Mouse (Mus musculus) heart, postnatal 0 days (tissue): ENCODE results near the gene Irx4. TPM values are rescaled to one million over a fixed set of nuclear protein-coding genes. Genes with fewer than 3 reads are reported as not detected.
A peak's percentile ranks its signal among the peaks of the same experiment; 100 is the strongest.

Experiments
- ATAC-seq: fragments of 200-750 bp; cut with Nextera tagmentation; 2 replicates; pipeline ENCODE4 v1.8.0; 2017; ENCODE audit warnings: low read depth, moderate number of reproducible peaks, moderate library complexity; ENCODE audit not compliant: insufficient read depth
- DNase-seq: peaks from one replicate; pipeline ENCODE4 v3.0.0-alpha.2; 2016; ENCODE audit warnings: low spot score
- H3K27ac ChIP-seq: fragments of 300-500 bp; sonication (generic); 2 replicates; pipeline ENCODE4 v1.5.1; 2014; ENCODE audit warnings: low read depth, mild to moderate bottlenecking
- H3K27me3 ChIP-seq: fragments of 300-500 bp; sonication (generic); 2 replicates; pipeline ENCODE4 v1.6.1; 2014; ENCODE audit warnings: low read length, mixed read lengths; ENCODE audit not compliant: control insufficient read depth, insufficient read depth
- H3K36me3 ChIP-seq: fragments of 300-500 bp; sonication (generic); replicated peaks from 2 replicates; pipeline ENCODE4 v1.6.1; 2014; ENCODE audit warnings: low read length, mixed read lengths; ENCODE audit not compliant: control insufficient read depth, insufficient read depth
- H3K4me1 ChIP-seq: fragments of 300-500 bp; sonication (generic); 2 replicates; pipeline ENCODE4 v1.6.1; 2014; ENCODE audit warnings: antibody characterized with exemption; ENCODE audit not compliant: control insufficient read depth, insufficient read depth
- H3K4me2 ChIP-seq: fragments of 300-500 bp; sonication (generic); 2 replicates; pipeline ENCODE4 v1.6.1; 2014; ENCODE audit warnings: low read depth, mild to moderate bottlenecking, low read length, moderate library complexity
- H3K4me3 ChIP-seq: fragments of 300-500 bp; sonication (generic); 2 replicates; pipeline ENCODE4 v1.5.1; 2014; ENCODE audit warnings: low read depth, low read length
- H3K9ac ChIP-seq: fragments of 300-500 bp; sonication (generic); replicated peaks from 2 replicates; pipeline ENCODE4 v1.6.1; 2014; ENCODE audit warnings: low read depth, low read length, mixed read lengths
- H3K9me3 ChIP-seq: fragments of 300-500 bp; sonication (generic); replicated peaks from 2 replicates; pipeline ENCODE4 v1.6.1; 2016; ENCODE audit warnings: low read length; ENCODE audit not compliant: control insufficient read depth
- CTCF ChIP-seq: IDR thresholded peaks from 2 replicates; pipeline ENCODE4 v1.5.1; 2016; ENCODE audit warnings: antibody characterized with exemption, control low read depth, low read depth
- EP300 ChIP-seq: IDR thresholded peaks from 2 replicates; pipeline ENCODE4 v1.6.1; 2016; ENCODE audit warnings: antibody characterized with exemption, low read depth
- WGBS: fragments of 180-500 bp; shearing (Covaris S2); extraction: QIAGEN DNeasy Blood & Tissue Kit; methylation state at CpG from one replicate; pipeline ENCODE4 v1.1.7; 2014; 5-methylcytosine and 5-hydroxymethylcytosine counted together
- polyA plus RNA-seq: library from polyadenylated mRNA; unstranded; fragments of >200 nt; fragmentation: Nextera tagmentation; extraction: Ambion mirVana; gene quantifications from 2 replicates; pipeline ENCODE4 v1.2.1, GENCODE M21; 2015
- total RNA-seq: library from RNA; depleted of rRNA; stranded (reverse); fragments of >200 nt; gene quantifications from 2 replicates; pipeline ENCODE4 v1.2.3, GENCODE M21; 2014; ENCODE audit warnings: low replicate concordance

Gene Irx4
- total and polyA plus RNA-seq, 2 experiments from 2014 or later: 54.9 to 85.4 TPM

DNA sequence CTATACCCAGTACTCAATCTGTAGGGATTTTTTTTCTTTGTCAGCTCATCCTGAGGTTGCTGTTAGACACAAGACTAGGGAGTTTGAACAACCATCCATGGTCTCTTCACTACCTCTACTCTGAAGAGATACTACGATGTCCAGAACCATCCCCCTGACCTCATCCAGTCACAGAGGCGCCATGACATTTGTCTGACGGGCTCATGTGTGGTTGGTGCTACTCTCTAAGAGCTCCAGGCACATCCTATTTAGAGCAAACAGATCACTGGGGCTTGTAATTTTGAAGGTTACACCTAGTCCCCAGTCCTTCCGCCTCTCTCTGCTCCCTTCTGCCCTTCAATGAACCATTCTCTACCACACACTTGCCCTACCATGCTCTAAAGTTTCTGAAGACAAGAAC is 13.3 kb upstream of the Irx4 start:
- Histone ChIP-seq H3K27ac (no peak overlapping the region), H3K9me3 (peaks cover 4% of the 10 kb centered on the region; the same call in 1 of the 2 replicates), H3K4me3 (no peak overlapping the region), H3K4me1 (no peaks in the 10 kb centered on the region), H3K36me3 (no peaks in the 10 kb centered on the region), H3K9ac (no peak overlapping the region), H3K4me2 (no peak overlapping the region), H3K27me3 (0 out of 2 replicates have a peak, but pooled peaks cover 3% of the 10 kb centered on the region)
- ATAC-seq: no peak
- no peak for DNase-seq
- WGBS: 90% methylated on average over 4 of the region's 4 CpGs
- no peak for TF ChIP-seq CTCF
- no peak for TF ChIP-seq EP300

DNA sequence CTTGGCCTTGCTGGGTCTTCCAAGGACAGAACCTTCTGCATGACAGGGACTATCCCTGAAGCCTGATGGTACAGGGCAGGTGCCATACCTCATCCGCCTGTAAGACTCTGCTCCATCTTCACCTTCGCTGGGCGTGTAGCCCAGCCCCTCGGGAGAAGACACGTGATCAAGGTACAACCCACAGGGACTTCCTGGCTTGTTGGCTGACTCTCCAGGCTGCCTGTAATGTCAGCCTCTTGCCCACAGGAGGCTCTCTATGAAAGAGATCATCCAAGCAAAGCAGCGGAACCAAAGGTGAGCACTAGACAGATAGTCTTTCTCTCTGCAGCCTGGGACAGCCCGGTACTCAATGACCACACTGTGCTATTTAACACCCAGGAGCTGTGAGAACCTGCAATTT is 9.1 kb upstream of the Irx4 start:
- 0 out of 2 replicates have a peak, but pooled peaks cover 3% of the 10 kb centered on the region for H3K27me3 ChIP-seq
- TF ChIP-seq CTCF (peak; percentile 34; the same call in 1 of the 2 replicates), EP300 (no peak)
- no peak overlapping the region for H3K27ac ChIP-seq
- DNase-seq (no peak), ATAC-seq (peak; percentile 33; the same call in 1 of the 2 replicates)
- H3K9me3 ChIP-seq: no peaks in the 10 kb centered on the region
- no peak overlapping the region for H3K4me3 ChIP-seq
- no peaks in the 10 kb centered on the region for H3K4me1 ChIP-seq
- no peaks in the 10 kb centered on the region for H3K36me3 ChIP-seq
- WGBS: 36% methylated on average over 7 of the region's 7 CpGs
- no peak overlapping the region for H3K4me2 ChIP-seq
- no peak overlapping the region for H3K9ac ChIP-seq

DNA sequence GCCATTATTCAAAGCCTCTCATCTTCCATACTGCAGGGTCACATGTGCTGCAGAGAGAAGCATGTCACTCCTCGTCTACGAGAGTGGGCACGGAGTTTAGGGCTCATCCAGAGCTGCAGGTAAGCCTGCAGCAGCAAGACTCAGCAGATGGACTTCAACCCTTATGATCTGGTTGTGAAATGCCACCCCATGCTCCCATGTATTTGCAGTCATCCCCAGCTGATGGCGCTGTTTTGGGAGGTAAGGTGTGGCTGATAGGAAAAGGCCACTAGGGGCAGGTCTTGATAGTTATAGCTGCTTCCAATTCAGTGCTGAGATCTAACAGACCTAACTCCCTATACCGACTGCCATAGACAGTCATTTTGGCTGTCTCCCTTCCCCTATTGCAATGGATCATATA is 8.3 kb upstream of the Irx4 start:
- no peaks in the 10 kb centered on the region for H3K4me1 ChIP-seq
- H3K27ac ChIP-seq: no peak overlapping the region
- H3K27me3 ChIP-seq: 0 out of 2 replicates have a peak, but pooled peaks cover 3% of the 10 kb centered on the region
- H3K9me3 ChIP-seq: no peaks in the 10 kb centered on the region
- TF ChIP-seq CTCF (peak; percentile 37; the same call in 1 of the 2 replicates), EP300 (no peak)
- WGBS: 61% methylated on average over 5 of the region's 5 CpGs
- H3K9ac ChIP-seq: no peak overlapping the region
- DNase-seq (no peak), ATAC-seq (no peak)
- no peaks in the 10 kb centered on the region for H3K36me3 ChIP-seq
- no peak overlapping the region for H3K4me3 ChIP-seq
- no peak overlapping the region for H3K4me2 ChIP-seq

DNA sequence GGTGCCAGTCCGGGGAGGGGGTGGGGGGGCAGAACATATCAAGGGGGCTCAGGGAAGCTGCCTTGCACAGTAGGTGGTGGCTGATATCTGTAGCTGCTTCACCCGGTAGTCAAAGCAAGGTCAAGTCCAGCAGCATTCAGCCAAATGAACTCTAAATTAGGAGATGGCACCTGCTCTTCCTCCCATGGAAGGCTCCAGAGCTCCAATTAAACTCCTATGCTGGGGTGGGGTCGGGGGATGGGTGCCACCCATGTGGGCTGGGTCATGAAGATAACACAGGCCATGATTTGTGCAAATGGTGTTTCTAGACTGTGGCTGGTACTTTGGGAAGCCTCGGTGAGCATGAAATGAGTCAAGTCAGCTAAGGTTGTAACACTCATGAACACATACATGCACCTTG is 1.9 kb upstream of the Irx4 start:
- H3K4me1 ChIP-seq: 0 out of 2 replicates have a peak, but pooled peaks cover 9% of the 10 kb centered on the region
- H3K9me3 ChIP-seq: no peaks in the 10 kb centered on the region
- no peak overlapping the region for H3K9ac ChIP-seq
- 31% methylated on average over 4 of the region's 4 CpGs for WGBS
- TF ChIP-seq CTCF (no peak), EP300 (no peak)
- peak; percentile 44 for DNase-seq
- no peak overlapping the region for H3K4me2 ChIP-seq
- H3K4me3 ChIP-seq: no peak overlapping the region
- ATAC-seq: no peak
- peak overlapping the region; percentile 95 for H3K27ac ChIP-seq
- peaks cover 50% of the 10 kb centered on the region for H3K27me3 ChIP-seq
- no peaks in the 10 kb centered on the region for H3K36me3 ChIP-seq

DNA sequence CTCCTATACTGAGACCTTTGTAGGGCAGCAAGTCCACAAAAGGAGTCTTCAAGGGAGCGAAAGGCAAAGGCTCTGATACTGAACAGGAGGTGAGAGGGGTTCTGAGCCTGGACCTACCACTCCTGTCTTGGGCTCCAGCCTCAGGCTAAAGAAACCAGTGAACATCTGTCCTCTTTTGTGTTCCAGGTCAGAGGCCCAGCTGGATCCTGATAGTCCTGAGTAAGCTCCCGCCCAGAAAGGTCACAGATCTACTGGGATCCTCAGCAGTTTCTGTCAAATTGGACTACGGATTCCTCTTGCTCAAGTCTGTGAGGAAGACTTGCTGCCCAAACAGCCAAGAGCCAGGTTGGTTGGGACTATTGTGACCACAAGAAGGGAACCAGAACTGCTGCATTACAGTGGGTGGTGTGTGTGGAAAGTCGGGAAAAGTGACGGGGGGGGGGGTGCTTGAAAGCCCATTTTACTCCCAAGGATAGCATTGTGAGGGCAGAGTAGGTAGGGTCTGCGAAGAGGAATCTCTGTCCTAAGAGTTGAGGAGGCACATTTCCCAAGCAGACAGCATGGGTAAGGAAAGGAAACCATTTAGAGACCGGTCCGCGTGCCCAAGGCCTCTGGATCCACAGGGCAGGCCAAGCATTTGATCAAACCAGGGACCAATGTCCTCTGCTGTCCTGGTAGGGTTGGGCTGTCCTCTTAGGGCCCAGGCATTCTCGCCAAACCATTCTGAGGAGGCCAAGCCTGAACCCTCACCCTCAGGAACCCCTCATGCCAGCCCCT is 514 bp upstream of the Irx4 start:
- 16% methylated on average over 10 of the region's 10 CpGs for WGBS
- TF ChIP-seq EP300: no peak
- TF ChIP-seq CTCF: no peak
- H3K9ac ChIP-seq: peak overlapping the region; percentile 76
- peak overlapping the region; percentile 64 for H3K4me3 ChIP-seq
- H3K36me3 ChIP-seq: no peaks in the 10 kb centered on the region
- ATAC-seq (no peak; the same call in 1 of the 2 replicates), DNase-seq (no peak)
- H3K4me2 ChIP-seq: peak overlapping the region; percentile 78
- peaks cover 62% of the 10 kb centered on the region for H3K27me3 ChIP-seq
- H3K9me3 ChIP-seq: no peaks in the 10 kb centered on the region
- H3K27ac ChIP-seq: peak overlapping the region; percentile 95
- H3K4me1 ChIP-seq: peaks cover 14% of the 10 kb centered on the region; the same call in 1 of the 2 replicates
